Mouse (Mus musculus): Measurements from ENCODE around the gene Psd. TPM values are rescaled to one million over a fixed set of nuclear protein-coding genes. Genes with fewer than 3 reads are reported as not detected.

Gene Psd
- 0.24 TPM for total RNA-seq (2023)

GRCm38 (mm10) chr19:46326756-46327305 lies at the start of gene Psd:
Psd (minus strand) TSS chr19:46327156.

GRCm38 (mm10) chr19:46350168-46350932 lies 23.4 kb upstream of the Psd start, which contains the start of gene 2310034G01Rik:
2310034G01Rik (minus strand) TSS chr19:46350302.

GRCm38 (mm10) chr19:46338331-46338936 lies 11.5 kb upstream of the Psd start, which contains the start of gene Cuedc2:
Cuedc2 (minus strand) TSS chr19:46338702.

GRCm38 (mm10) chr19:46328081-46329030 lies 1.4 kb upstream of the Psd start, which contains the start of gene Fbxl15:
Fbxl15 (plus strand) TSS chr19:46328184.

GRCm38 (mm10) chr19:46304216-46304841 lies 22.6 kb downstream of the Psd start, which contains the start of gene Nfkb2:
Nfkb2 (plus strand) TSS chr19:46304320.

Other genes starting within 250 kb of the Psd start
- not detected for gene Elovl3, start 195.3 kb downstream of the Psd start, total RNA-seq (2023)
- gene Pitx3, start 178.8 kb downstream of the Psd start, total RNA-seq (2023) = not detected
- 91.5 TPM for gene Gbf1, start 174.6 kb downstream of the Psd start, total RNA-seq (2023)
- 86.9 TPM for gene Nfkb2, start 22.8 kb downstream of the Psd start, total RNA-seq (2023)
- 5.2 TPM for gene Fbxl15, start 1.0 kb upstream of the Psd start, total RNA-seq (2023)
- gene Cuedc2, start 11.5 kb upstream of the Psd start, total RNA-seq (2023) = 23.8 TPM
- gene Mfsd13a, start 14.0 kb upstream of the Psd start, total RNA-seq (2023) = 5.4 TPM
- gene 2310034G01Rik, start 23.1 kb upstream of the Psd start, total RNA-seq (2023) = not detected
- gene Actr1a, start 68.6 kb upstream of the Psd start, total RNA-seq (2023) = 106 TPM
- 39.8 TPM for gene Sufu, start 69.7 kb upstream of the Psd start, total RNA-seq (2023)
- gene Trim8, start 174.5 kb upstream of the Psd start, total RNA-seq (2023) = 55.7 TPM
- 14.2 TPM for gene Arl3, start 246.0 kb upstream of the Psd start, total RNA-seq (2023)
- gene Sfxn2, start 246.2 kb upstream of the Psd start, total RNA-seq (2023) = 10.8 TPM